Mouse (Mus musculus) large intestine, adult 2 months (tissue): ENCODE measurements at regions not wholly inside any gene's neighbourhood (a gene's known extent, or its start where the extent isn't known, plus 50 kb on each side); places are given as distances from the start of the nearest gene placed in this dataset.

Experiments used
- DNase-seq: peaks from one replicate; pipeline ENCODE4 v3.0.0-alpha.2; 2012; ENCODE audit warnings: low read depth, low spot score
- WGBS: fragments of 180-500 bp; shearing (Covaris S2); methylation state at CpG from one replicate; pipeline ENCODE4 v1.1.7; 2018; 5-methylcytosine and 5-hydroxymethylcytosine counted together

DNA sequence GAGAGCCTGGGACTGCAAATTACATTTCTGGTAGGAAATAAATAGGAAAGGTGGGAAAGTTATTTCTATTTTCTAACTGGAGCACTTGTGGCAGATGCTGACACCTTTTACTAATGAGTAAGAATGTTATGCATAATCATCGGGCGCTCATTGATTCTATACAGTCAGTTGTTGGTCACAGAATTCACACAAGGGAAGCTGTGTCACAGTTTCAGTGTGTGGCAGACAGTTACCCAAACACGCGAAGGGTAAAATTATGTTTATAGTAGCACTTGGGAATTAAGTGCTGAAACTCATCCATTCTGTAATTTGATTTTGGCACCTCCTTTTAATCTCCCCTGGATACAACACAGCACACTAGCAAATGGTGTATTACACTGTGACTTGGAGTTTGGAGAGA is 1376.8 kb downstream of the Sis start:
- 83% methylated on average over 4 of the region's 4 CpGs for WGBS
- no peak for DNase-seq

DNA sequence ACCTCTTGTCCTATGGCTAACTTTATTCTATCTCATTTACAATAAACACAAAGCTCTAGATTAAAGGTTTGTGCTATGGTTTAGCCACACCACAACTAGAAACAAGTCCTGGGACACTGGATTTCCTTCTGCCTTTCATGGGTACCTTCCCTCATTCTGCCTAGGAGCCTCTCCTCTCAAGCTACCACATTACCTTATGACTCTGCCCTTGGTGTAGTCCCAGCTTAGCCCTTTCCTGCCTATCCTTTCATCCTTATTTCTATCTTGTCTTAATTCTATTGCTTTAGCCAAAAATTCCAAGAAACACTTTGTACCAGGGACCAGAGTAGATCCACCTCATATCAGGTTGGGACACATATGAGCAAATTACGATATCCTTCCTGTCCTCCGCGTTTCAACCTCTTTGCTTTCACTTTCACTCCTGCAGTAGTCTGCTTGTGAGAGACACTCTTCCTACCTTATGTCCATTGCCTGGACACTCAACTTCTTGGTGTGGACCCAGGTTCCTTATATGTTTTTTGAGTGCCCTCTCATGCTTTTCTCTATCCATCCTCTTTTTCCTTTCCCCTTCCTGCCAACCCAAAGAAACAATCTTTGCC is 1403.7 kb downstream of the Sis start:
- DNase-seq = peak; percentile 3
- WGBS = 68% methylated on average over 3 of the region's 3 CpGs

DNA sequence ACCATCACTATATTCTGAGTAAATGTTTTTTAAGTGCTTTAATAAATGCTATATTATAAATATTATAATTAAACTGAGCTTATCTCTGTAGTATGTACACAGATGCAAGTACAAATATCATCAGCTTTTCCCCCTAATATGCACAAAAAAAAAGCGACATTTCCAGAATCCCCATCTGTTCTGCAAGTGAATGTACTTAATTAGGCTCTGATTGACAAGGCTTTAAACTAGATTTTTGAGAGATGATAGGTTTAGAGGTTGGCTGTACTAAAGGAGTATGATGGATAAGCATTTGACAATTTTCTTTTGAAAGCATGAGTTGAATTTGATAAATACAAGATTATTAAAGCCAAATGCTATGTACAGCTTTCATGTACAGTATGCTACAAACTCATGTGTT is 1404.8 kb downstream of the Sis start:
- DNase-seq = no peak
- WGBS = 63% methylated on average over 1 of the region's 1 CpGs

DNA sequence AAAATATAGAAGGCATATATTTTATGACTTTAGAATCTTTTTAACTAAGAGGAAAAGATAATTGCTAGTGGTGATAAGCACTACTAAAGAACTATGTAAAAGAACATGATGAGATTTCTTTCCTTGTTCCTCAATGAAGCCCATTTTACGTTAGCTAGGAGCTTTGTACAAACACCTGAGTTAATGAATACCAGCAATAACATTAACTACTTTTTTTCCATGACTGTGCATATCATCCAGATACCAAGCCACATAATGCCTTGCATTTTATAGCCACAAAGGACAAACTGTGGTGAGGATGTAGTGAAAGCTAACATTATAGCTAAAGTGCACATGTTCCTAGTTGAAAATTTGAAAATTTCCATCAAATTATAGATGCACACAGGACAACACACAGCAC is 1421.8 kb downstream of the Sis start:
- 13% methylated on average over 1 of the region's 1 CpGs for WGBS
- no peak for DNase-seq

DNA sequence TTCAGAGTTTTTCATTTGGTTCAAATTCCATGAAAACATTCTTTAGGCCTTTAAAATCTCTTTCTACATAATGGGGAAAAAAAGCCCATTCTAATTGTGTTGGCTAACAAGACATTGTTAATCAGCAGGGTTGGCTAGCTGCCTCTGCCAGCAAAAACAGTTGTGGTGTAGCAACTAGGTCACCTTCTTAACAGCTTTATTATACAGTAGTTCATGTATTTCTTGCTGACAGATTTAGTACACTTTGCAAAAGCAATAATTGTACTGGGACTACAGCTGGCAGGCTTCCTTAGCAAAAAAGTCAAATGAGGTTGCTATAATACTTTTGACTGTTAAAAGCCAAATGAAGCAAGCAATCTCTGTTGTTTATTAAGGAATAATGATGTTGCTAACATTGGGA is 1454.8 kb downstream of the Sis start:
- DNase-seq = no peak
